Mouse (Mus musculus) stomach, postnatal 0 days (tissue): ENCODE results near the gene Rad18.

ENCODE experiments used
- CTCF ChIP-seq: IDR thresholded peaks from 2 replicates; pipeline ENCODE4 v1.5.1; 2016; ENCODE audit warnings: antibody characterized with exemption, low read depth, mild to moderate bottlenecking, moderate library complexity
- EP300 ChIP-seq: optimal IDR thresholded peaks from 2 replicates; pipeline ENCODE3; 2016; ENCODE audit warnings: antibody characterized with exemption

DNA sequence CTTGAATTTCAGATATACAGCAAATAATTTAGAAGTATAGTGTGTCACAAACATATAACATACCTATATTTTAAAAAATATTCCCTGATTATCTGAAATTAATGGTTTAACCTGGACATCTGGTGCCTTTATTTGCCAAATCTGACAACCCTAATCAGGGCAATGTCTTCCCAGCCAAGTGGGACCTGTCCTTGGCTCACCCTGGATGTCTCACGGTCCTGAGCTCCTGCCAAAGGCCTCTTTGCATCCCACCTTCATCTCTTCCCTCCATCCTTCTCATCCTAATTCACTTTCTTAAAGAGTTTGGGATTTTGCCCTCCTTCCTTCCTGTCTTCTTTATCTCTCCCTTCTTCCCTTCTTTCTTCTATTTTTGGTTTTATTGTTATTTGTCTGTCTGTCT lies 2.6 kb upstream of the Rad18 start:
- TF ChIP-seq CTCF (no peak), EP300 (no peak)
